Mouse (Mus musculus) lung, postnatal 4 days (tissue): ENCODE data around the gene Cby1.

Source experiments
- DNase-seq, 2 experiments: peaks; one replicate each; pipeline ENCODE4 v3.0.0; 2021

The Cby1 gene

DNA sequence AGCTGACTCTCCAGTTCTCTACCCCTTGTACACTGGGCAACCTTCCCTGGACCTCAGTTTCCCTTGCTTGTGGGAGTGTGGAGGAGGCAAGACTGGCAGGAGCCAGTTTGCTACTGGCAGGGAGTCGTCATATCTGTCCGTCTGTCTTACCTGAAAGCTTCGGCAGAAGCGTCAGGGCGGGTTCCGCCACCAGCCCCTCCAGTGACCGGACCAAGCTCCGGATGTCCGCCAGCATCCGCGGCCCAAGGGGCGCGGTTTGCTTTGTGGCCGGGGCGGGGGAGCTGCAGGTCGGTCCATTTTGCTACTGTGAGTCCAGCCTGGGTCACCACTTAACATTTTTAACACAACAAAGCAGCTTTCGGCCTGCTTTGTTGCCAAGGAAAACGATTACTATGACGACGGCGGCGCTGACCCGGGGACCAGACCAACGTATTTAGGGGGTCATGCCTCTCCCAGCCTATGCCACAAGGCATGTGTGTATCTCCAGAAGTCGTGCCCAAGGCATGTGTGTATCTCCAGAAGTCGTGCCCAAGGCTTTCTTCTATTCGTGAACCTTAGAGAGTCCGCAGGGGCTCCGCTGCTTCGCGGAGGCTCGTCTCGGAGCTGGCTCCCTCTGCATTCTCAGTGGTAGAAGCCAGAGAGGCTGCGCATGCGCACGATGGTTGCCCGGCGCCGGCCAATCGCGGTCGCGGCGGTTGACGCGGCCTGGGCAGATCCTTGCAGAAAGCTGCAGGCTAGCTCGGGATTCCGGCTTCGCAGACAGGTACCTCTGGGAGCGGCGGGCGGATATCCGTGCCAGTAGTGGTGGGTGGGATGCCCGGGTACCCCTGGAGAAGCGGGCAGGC, at the start of gene Cby1, which contains the start of gene Fam227a:
Gene Cby1 (plus strand): TSS at position 669 of the 845 bp plus-strand sequence.
Gene Fam227a (minus strand): TSS at position 426 of the 845 bp plus-strand sequence.
- DNase-seq: peak; percentile 96

- DNase-seq: no peak
Measured at GRCm38 (mm10) chr15:79609226-79609625, 49.8 kb upstream of the Cby1 start.

DNA sequence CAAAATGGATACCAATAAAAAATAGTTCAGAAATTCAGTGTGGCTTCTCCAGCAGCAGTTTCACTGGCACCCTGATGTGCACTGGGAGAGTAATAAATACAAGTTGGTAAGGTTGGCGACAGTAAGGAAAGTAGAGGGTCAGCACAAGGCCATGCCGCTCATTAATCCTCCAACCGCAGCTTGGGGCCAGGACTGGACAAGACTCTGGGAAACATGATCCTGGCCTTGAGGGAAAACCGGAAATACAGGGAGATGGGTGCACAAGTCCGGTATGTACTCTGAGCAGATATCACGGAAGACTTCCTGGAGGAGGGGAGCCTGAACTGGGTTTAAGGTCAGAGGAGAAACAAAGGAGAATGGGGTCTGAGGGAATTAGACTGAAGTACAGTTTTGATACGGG, 43.5 kb upstream of the Cby1 start:
- DNase-seq: no peak

DNA sequence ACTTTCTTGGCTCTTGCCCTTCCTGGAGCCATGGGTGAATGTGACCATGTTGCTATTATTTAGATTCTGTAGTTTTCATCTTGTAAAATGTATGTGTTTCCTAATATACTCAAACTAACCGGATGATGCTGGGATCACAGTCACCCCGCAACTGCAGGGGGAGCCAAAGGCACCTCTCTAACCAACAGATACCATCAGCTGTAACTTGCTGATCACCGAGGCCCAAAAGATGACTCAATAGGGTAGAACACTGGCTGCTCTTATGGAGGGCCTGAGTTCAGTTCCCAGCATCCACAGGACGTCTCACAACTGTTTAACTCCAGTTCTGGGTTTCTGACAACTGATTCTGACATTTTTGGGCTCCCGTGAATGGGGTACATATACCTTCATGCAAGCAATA, 42.3 kb upstream of the Cby1 start:
- no peak for DNase-seq

GRCm38 (mm10) chr15:79617135-79617534, 41.9 kb upstream of the Cby1 start:
- DNase-seq: no peak

DNA sequence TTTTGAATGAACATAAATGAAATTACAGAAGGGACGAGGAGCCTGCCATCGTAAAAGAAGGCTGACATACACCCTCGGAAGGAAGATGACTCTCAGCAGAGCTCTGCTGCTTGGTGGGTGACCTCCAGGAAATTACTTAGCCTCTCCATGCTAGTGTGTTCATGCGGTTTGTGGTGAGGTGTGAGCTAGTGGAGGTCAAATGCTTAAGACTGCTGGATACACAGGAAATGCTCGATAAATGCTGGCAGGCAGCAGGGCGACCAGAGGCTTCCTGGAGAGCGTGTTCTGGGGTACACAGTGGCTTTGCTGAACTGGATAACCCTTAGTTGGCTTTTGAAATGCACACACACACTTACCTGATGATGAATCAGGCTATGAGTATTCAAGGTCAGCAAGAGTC, 40.5 kb upstream of the Cby1 start:
- no peak for DNase-seq

GRCm38 (mm10) chr15:79619770-79620414, 39.1 kb upstream of the Cby1 start:
- DNase-seq: no peak

DNA sequence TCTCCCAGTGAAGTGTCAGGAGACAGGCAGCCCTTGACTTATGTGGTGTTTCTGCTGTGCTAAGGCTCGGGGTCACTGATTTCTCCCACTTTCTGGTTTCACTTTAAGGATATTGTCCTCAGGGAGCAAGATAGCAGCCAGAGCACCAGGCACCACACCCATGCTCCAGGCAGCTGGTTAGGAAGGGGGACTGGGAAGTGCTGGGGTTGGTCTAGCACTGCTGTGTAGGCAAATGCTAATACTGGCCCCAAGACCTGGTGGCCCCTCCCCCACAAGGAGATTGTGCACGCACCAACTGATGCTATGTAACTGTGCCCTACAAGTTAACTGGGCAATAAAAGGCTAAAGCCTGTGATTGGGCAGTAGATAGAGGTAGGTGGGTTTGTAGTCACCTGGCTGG, 28.5 kb upstream of the Cby1 start:
- DNase-seq: no peak

DNA sequence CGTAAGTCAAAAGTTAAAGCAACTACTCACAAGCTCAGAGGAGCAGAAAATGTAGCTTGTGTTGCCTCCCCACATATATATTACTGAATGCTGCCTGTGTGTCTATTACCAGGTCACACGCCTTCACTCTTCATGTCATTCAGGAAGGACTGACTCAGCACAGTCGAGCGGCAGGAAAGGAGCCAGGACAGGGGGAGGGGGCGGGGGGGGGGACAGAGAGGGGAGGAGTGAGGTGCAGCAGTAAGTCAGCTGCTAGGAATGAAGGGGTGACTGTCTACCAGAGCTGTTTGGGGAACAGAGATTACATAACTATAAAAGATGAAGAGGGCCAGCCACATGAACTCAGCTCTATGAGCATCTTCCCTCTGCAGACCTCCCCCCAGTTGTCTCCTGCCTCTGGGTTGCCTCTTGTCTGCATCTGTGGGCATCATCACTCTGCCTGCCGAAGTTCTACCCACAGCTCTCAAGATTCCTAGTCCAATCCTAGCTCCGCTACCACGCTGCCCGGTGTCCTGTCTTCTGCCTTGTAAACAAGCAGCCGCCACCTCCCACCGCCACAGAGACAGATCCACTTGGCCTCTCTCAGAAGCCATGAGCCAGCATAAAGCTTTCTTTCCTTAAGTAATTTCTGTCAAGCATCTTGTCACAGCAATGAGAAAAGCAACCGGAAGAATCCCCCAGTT, 17.7 kb upstream of the Cby1 start:
- no peak for DNase-seq

GRCm38 (mm10) chr15:79645483-79645882, 13.5 kb upstream of the Cby1 start:
- no peak for DNase-seq

GRCm38 (mm10) chr15:79648130-79648529, 10.9 kb upstream of the Cby1 start:
- DNase-seq: no peak

DNA sequence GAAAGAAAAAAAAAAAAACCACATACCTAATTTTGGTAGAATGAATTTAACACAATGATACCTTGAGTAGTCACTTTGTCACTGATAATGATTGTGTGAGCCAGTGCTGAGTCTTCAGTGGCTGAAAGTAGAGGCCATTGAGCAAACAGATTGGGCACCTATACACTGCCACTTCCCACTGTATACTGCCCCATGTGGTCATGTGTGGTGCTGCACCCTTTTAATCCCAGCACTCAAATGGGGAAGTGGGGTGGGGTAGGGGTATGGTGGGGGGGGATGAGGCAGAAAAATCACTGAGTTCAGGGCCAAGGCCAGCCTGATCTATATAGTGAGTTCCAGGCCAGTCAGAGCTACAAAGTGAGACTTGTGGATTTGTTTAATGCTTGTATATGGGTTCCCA, 8.4 kb upstream of the Cby1 start:
- DNase-seq: peak; percentile 34 to 58

DNA sequence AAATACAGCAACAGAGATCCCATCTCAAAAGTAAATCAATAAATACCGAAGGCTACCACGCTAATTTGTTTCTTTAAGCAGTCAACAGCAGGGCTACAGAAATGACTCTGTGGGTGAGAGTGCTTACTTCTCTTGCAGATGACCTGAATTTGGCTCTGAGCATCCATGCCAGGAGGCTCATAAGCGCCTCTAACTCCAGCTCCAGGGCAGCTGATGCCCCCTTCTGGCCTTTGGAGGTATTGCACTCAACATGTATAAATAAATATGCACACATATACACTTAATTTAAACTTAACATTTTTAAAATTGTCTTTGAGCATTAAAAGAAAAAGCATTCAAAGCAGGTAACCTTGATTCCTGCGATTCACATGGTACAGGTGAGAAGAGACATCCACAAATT, 7.5 kb upstream of the Cby1 start:
- DNase-seq: peak in 1 of 2 experiments; percentile 11

- DNase-seq: no peak
Measured at GRCm38 (mm10) chr15:79656451-79656850, 2.5 kb upstream of the Cby1 start.

DNA sequence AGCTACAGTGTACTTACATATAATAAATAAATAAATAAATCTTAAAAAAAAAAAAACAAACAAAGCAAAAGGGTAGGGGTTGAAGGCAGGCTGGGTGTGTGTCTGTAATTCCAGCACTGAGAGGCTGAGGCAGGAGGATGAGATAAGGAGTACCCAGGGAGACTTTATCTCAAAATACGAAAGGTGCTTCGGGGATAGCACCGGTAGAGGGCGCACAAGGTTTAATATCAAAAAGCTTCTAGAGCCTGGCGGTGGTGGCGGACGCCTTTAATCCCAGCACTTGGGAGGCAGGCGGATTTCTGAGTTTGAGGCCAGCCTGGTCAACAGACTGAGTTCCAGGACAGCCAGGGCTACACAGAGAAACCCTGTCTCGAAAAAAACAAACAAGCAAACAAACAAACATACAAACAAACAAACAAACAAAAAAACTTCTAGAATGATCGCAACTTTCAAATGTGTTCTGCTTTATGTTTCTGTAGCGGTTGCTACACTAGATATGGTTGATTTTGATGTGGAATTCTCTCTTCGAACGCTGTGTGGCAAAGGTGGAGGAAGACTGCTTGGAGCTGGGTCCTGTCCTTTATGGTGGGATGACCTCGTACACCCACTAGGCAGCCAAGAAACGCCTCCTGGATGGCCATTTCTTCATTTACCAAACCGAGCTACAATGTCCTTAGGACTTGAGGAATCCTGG, 1.0 kb upstream of the Cby1 start:
- peak; percentile 76 to 86 for DNase-seq

- peak in 1 of 2 experiments; percentile 42 for DNase-seq
Measured at GRCm38 (mm10) chr15:79661852-79662251, 2.9 kb downstream of the Cby1 start.

- no peak for DNase-seq
Measured at GRCm38 (mm10) chr15:79664666-79665065, 5.7 kb downstream of the Cby1 start.

DNA sequence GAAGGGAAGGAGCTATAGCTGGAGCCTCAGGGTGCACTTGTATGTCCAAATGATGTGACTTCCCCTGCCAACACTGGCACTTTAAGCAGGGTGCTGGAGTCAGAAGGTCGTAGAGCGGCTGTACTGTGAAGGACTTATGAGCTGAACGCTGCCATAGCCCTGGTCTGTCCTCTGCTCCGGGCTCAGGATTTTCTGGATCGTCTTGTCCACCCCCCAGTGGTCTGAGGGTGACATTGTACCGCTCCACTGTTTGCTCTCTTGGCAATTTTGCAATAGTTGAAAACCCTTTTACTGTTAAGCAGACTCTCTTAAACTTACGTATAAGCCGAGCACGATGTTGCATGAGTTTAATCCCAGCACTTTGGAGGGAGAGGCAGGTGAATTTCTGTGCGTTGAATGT, 10.2 kb downstream of the Cby1 start:
- DNase-seq: peak; percentile 61 to 69

DNA sequence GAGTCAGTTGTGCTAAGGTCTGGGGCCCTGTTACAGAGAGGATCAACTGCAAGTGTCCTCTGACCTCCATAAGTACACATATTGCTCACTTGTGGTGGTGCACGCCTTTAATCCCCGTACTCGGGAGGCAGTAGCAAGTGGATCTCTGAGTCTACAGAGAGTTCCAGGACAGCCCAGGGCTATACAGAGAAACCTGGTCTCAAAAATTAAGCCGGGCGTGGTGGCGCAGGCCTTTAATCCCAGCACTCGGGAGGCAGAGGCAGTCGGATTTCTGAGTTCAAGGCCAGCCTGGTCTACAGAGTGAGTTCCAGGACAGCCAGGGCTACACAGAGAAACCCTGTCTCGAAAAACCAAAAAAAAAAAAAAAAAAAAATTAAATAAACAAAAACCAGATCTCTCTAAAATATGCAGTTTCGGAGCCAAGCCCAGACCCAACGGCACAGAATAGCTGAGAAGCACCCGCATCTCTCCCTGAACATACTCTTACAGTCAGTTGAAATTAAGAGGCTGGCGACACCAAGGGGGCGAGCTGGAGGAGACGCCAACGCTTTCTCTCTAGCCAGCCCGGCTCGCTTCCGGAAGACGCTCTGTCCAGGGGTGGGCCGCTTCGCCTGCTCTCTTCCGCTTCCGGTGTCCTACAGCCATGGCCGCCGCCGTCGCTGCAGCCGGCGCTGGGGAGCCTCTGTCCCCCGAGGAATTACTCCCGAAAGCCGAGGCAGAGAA, 11.4 kb downstream of the Cby1 start, which contains the start of gene Tomm22:
Gene Tomm22 (plus strand): TSS at position 613 of the 723 bp plus-strand sequence.
- peak; percentile 91 to 94 for DNase-seq

- DNase-seq: no peak
Measured at GRCm38 (mm10) chr15:79670972-79671299, 11.9 kb downstream of the Cby1 start.

GRCm38 (mm10) chr15:79671828-79672348, 12.9 kb downstream of the Cby1 start:
- DNase-seq: peak in 1 of 2 experiments; percentile 41

DNA sequence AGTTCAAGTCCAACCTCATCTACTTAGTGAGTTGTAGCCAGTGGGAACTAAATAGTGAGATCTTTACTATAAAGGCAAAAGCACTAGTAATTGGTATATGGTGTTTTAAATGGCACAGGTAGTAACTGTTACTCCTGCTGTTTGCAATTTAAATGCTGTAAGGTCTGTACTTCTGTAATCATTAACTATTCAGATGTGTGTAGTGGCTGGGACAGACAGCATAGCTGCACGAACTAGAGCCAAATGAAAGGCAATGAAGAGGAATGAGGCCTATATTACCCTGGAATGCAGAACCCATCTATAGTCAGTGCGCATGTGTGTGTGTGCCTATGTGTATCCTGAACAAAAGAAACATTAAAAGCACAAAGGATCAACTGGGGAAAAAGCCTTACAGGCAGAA, 18.9 kb downstream of the Cby1 start:
- DNase-seq: no peak
